Mouse (Mus musculus) cerebral cortex, adult 2 months (tissue): ENCODE results near the gene Serp2.

Source experiments
- whole genome bisulfite sequencing: fragments of 180-500 bp; shearing (Covaris S2); methylation state at CpG from one replicate; pipeline ENCODE4 v1.1.7; 2018; 5-methylcytosine and 5-hydroxymethylcytosine counted together

Gene Serp2

DNA sequence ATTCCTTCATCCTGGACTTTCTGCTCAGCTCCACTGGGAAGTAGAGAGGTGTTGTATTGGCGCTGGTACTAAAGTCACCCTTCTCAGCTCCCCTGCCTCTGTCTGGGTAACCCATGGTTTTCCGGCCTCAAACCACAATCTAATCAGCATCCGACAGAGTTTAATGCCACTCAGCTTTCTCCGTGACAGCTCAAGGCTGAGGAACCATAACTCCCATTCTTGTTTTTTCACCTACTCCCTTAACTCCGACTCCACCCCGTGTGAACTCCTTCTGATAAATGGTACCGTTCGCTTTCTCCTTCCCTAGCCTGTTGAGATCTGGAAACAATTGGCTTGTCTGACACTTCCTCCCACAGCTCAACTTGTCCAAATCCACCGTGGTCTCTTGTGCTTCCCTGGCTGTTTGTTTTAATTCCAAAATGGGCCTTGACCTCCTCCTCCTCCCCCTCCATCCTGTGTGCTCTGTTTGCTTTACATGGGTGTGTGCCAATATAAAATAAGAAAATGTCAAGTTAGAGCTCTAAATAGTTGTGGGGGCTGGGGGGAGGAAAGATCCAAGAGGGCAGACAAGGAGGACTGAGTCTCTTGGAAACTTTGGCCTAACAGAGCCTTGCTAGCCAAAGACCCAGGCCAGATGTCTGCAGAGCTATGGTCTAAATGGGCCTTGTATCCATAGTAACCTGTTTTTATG, 12.7 kb upstream of the Serp2 start:
- 65% methylated on average over 9 of the region's 9 CpGs for WGBS

DNA sequence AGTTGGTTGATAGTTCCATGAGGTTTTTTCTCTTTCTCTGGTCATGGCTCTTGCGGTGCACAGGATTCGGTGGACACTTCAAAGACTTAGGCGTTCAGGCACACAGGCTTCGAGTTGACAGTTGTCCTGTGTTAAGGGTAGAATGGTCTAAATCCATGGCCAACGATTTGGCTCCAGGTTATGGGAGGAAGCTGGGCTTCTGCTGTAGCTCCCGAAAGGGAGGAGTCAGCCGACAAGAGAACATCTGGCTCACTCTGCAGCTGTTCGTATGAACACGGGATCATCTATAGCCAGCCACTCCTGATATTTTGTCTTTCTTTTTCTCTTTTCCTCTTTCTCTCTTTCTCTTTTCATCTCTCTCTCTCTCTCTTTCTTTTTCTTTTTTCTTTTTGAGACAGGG, 11.9 kb upstream of the Serp2 start:
- 82% methylated on average over 9 of the region's 9 CpGs for WGBS

DNA sequence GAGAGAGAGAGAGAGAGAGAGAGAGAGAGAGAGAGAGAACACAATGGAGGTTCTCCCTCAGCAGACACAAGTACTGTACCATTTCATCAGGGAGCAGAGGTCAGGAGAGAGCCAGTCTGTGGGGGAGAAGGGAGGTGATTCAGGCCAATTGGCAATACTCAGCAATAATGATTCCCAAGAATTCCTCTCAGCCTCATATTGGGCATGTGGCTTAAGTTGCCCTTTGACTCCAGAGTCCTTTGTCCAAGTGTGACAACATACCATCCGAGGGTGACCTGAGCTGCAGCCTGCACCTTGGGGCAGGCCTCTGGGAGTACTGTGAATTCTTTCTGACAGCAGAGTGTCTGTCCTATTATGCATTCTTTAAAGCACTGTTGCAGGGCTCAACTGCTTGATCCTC, 10.6 kb upstream of the Serp2 start:
- 80% methylated on average over 1 of the region's 1 CpGs for WGBS

- WGBS, result 93% methylated on average over 8 of the region's 8 CpGs
Observed at GRCm38 (mm10) chr14:76566711-76567110, 10.0 kb upstream of the Serp2 start.

- 92% methylated on average over 4 of the region's 4 CpGs for WGBS
Observed at GRCm38 (mm10) chr14:76566193-76566592, 9.5 kb upstream of the Serp2 start.

GRCm38 (mm10) chr14:76559208-76559607, 2.5 kb upstream of the Serp2 start:
- WGBS, result 97% methylated on average over 2 of the region's 2 CpGs

GRCm38 (mm10) chr14:76558171-76558570, 1.5 kb upstream of the Serp2 start:
- WGBS, result 71% methylated on average over 8 of the region's 8 CpGs

GRCm38 (mm10) chr14:76556031-76556851, 448 bp downstream of the Serp2 start:
- 2% methylated on average over 67 of the region's 67 CpGs for WGBS

DNA sequence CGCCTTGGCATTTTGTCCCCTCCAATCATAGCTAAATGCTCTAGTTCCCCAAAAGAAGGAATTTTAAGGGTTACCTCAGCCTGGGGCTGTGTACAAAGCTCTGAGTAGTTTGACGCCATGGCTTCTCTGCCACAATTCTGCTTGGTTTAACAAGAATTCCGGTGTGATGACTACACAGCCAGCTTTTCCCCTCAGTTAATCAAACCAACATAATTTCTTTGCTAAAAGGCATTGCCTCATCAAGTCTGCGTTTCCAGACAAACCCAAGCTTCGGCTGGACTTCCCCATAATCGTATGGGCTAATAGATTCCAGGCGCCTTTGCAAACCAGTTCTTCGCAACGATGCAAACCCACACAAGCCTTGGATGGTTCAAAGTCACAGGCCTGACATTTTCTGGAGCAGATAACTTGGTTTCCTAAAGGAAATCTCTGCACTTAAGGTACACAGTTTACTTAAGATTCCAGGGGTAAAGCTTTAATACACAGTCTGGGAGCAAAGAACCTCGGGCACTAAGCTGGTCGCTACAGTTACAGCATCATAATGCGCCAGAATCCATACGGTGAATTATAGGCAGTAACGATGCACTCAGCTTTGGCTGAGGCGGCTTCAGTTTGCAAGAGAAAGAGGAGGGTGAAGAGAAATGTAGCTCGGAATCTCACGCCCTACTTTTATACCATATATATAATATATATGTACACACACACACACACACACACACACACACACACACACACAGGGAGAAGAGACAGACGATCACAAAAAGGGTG, 1.2 kb downstream of the Serp2 start:
- WGBS, result 31% methylated on average over 18 of the region's 18 CpGs

DNA sequence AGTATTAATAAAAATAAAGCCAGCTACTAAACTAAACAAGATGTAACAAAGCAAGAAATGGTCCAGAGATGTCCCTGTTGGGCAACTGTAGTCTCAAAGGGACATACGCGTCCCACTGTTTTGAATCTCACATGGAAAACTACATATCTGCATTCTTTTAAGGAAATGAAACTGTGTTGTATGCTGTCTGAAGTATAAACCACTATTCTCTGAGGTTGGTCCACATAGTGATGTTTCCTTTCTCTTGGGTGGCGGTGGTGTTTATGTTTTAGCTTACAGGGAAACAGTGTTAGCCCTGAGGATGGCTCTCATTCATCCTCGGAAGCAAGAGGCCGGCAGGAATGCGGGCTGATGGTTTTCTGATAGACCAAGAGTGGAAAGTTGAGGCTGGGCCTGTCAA, 12.6 kb downstream of the Serp2 start:
- WGBS, result 88% methylated on average over 6 of the region's 6 CpGs

GRCm38 (mm10) chr14:76541341-76541740, 15.3 kb downstream of the Serp2 start:
- 74% methylated on average over 2 of the region's 2 CpGs for WGBS

DNA sequence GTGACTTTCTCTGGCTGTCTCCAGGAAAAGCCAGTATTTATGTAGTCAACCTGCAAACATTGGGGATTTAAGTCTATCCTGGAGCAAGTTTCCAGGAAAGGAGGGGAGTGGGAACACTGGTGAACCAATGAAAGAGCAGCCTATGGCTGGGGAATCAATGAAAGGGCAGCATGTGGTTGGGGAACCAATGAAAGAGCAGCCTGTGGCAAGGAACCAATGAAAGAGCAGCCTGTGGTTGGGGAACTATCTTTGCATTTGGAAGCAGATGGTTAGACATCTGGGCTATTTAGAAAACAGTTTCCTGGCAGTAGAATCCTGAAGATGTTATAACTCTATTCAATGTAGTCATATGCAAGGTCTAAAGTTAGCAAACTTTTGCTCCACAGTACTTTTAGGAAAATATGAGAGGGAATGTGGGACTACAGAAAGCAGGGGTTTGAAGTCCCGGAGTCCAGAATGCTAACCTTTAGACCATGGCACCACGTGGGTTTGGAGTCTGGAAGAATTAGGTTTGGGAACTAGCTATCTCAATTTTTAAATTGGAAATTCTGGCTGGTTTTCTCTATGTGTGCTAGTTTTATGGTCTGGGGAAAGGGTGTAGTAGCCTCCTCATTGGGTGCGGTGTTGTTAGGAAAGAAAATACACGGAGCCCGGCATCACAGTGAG, 16.6 kb downstream of the Serp2 start:
- 67% methylated on average over 5 of the region's 5 CpGs for WGBS

DNA sequence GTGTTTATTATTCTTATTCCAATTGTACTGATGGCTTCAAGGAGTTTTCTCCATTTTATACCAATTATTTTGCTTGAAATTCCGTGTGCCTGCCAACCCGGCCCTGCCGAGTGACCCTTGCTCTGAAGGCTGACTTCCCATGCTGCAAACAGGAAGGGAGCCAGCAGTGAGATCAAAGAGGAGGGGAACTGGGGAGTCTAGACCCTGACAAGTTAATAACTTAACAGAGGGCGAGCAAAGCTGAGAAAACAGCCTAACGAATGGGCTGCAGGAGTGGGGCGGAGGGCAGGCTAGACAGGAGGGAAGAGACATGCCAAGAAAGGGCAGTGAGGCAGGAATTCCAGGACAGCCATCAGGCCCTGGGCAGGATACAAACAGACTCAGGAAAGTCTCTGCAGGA, 19.8 kb downstream of the Serp2 start:
- 52% methylated on average over 6 of the region's 6 CpGs for WGBS

DNA sequence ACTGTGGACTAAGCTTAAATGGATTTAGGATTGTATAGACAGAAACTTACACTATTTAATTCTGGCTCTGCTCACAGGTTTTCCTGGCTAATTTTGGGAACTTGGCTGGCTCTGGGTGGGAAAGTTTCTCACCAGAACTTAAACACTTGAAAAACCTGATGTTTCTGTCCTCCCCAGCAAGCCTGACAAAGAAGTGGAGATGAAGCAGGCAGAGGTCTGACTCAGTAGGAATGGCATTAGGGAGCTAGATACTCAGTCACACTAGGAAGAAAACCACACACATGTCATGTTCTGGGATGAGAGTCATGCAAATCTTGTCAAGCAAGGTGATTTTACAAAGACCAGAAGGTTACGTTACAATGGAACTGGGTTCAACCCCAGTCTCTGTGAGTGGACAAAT, 21.6 kb downstream of the Serp2 start:
- 70% methylated on average over 1 of the region's 1 CpGs for WGBS

DNA sequence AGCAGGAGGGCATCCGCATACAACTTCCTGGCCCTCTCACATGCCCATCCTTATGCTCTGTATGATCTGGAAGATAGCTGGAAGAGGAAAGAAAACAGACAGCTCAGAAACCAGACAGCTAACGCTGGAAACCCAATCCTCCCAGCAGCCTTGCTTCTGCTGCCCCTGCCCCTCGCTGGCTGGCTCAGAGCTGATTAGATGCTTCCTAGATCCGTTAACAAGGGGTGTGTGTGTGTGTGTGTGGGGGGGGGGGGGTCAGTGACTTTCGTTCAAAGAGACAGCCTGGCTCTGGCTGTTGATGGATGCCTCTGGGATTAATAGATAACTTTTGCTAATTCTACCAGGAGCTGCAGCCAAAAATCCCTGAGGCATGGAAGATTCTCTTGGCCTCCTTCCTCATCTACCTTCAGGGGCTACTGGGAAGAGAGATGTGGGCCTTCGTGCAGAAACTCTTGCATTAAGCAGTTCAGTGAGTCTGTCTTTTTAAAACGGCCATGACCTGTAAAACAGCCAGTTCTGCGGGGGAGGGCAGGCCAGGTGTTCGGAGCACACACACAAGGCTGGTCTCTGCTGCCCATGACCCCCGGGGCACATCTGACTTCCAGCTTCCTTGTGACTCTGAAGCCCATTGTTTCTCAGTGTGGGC, 23.4 kb downstream of the Serp2 start:
- WGBS, result 36% methylated on average over 10 of the region's 10 CpGs

GRCm38 (mm10) chr14:76532257-76533169, 24.2 kb downstream of the Serp2 start:
- 67% methylated on average over 20 of the region's 20 CpGs for WGBS

GRCm38 (mm10) chr14:76531027-76531660, 25.5 kb downstream of the Serp2 start:
- WGBS, result 96% methylated on average over 7 of the region's 7 CpGs

- WGBS, result 61% methylated on average over 5 of the region's 5 CpGs
Observed at GRCm38 (mm10) chr14:76528641-76529040, 28.0 kb downstream of the Serp2 start.

DNA sequence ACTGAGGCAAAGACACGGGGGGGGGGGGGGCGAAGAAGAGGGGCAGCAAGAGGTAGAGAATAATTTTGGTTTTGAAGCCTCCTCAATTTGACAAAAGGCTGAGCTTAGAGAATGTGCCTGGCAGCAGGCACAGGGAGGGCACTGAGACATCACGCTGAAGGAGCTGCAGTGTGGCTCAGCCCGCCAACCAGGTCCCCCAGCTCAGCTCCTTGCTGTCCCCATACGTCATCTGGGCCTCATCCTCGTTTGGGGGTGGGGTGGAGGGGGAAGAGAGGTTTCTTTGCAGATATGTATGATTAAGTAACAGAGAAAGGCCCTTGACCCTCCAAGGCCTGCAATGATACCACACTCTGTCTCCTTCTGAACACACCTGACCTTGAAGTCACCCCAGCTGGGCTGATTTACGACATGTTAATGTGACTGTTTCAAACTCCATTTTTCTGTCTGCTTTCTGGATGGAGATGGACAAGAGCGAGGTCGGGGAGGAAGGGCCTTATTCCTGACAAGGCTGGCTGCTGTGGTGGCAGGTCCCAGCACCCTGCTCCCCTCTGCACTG, 28.9 kb downstream of the Serp2 start:
- 89% methylated on average over 9 of the region's 9 CpGs for WGBS
